15 mouse cellular contexts compared by ENCODE assay signal in genomic region chr7:98841802-98842201, GRCm38 (mm10). TPM values are rescaled to one million over a fixed set of nuclear protein-coding genes. Genes with fewer than 3 reads are reported as not detected.
DNase-seq lines count a peak whose midpoint lies in the region; ATAC-seq and TF ChIP-seq lines count a peak whose summit lies in the region.
"Had no signal": no experiment of that assay in that cellular context is flagged by ENCODE, and none has a peak within 500 bp of the region (broad histone marks: within the 10 kb centered on the region; RNA-seq: fewer than 3 reads in every experiment).

No protein-coding gene starts in this region.

- H3K9me3 ChIP-seq in heart, embryonic 12.5 days (replicated peaks) = no peaks in the 10 kb centered on the region
- H3K9me3 ChIP-seq: neural tube, embryonic 12.5 days; stomach, embryonic 15.5 days had no signal

- no peak for DNase-seq in heart, adult 9 months (ENCODE audit: low spot score in 2 of 2)
- DNase-seq in 416B (ENCODE audit: low read depth) (peak; percentile 33), NIH3T3 (ENCODE audit: low read depth) (peak; percentile 13)
- DNase-seq in lung, adult 2 months = peak; percentile 38
- no peak for DNase-seq in adrenal gland, adult 18-20 months (ENCODE audit: low spot score in 2 of 2)
- no peak for DNase-seq in adrenal gland, postnatal 10 days
- DNase-seq in cerebellum, adult 18-20 months = no peak
- DNase-seq: adrenal gland, adult 2 months; cerebellum, adult 11-12 months; gastrocnemius, postnatal 36 days; right cerebral cortex, postnatal 25 days had no signal

- no peak for TF ChIP-seq POLR2A in lung, adult 2 months (IDR thresholded peaks at IDR 0.05; ENCODE audit: borderline replicate concordance, extremely low read depth, low read depth, low read length)

- H3K9ac ChIP-seq in heart, embryonic 12.5 days = no peak overlapping the region; the same call in 1 of the 2 replicates
- H3K9ac ChIP-seq: neural tube, embryonic 12.5 days; stomach, embryonic 15.5 days had no signal

- no peak overlapping the region for H3K4me3 ChIP-seq in heart, embryonic 12.5 days
- H3K4me3 ChIP-seq in lung, adult 2 months (replicated peaks; ENCODE audit: extremely low read depth, low read depth, low read length) = no peak overlapping the region
- H3K4me3 ChIP-seq: erythroblast, embryonic 14.5 days; neural tube, embryonic 12.5 days; stomach, embryonic 15.5 days had no signal

- no peak overlapping the region for H3K27ac ChIP-seq in heart, embryonic 12.5 days (ENCODE audit: poor library complexity, severe bottlenecking)
- H3K27ac ChIP-seq: neural tube, embryonic 12.5 days; stomach, embryonic 15.5 days had no signal

- WGBS in heart, embryonic 12.5 days = 31% methylated on average over 3 of the region's 3 CpGs
- 51% methylated on average over 3 of the region's 3 CpGs for WGBS in lung, adult 2 months

- H3K4me2 ChIP-seq in heart, embryonic 12.5 days = peak overlapping the region; percentile 98
- H3K4me2 ChIP-seq: neural tube, embryonic 12.5 days; stomach, embryonic 15.5 days had no signal

- ATAC-seq in heart, embryonic 12.5 days (ENCODE audit: insufficient number of reproducible peaks, low FRiP score) = no peak

- peaks cover 72% of the 10 kb centered on the region for H3K4me1 ChIP-seq in heart, embryonic 12.5 days (replicated peaks)
- peaks cover 8% of the 10 kb centered on the region; the same call in 1 of the 2 replicates for H3K4me1 ChIP-seq in lung, adult 2 months (ENCODE audit: control insufficient read depth, insufficient read depth, low read length)

- no peak for TF ChIP-seq CTCF in lung, adult 2 months (IDR thresholded peaks at IDR 0.05; ENCODE audit: insufficient read depth, low read length)

- no peaks in the 10 kb centered on the region for H3K36me3 ChIP-seq in heart, embryonic 12.5 days
- H3K36me3 ChIP-seq: neural tube, embryonic 12.5 days; stomach, embryonic 15.5 days had no signal

- no peaks in the 10 kb centered on the region for H3K27me3 ChIP-seq in heart, embryonic 12.5 days (replicated peaks)

RNA-seq across cellular contexts. Expression of gene Wnt11, which starts 6.9 kb away (rescaled TPM):
- polyA plus RNA-seq in heart, embryonic 12.5 days (2016; fragmentation: Nextera tagmentation; extraction: Ambion mirVana) = 26.3 and 31.0 TPM in 2 replicates
- 35.1 and 47.3 TPM in 2 replicates for polyA plus RNA-seq in lung, adult 2 months (2012; rRNA removed)
- 1 to 10 TPM in 1 of 2 experiments, under 1 TPM in 1; 0.86 to 3.8 TPM for total RNA-seq in adrenal gland, adult 18-20 months (2021)
- total RNA-seq in adrenal gland, postnatal 10 days (2021) = 1 to 10 TPM; 6.4 to 6.5 TPM
- polyA plus RNA-seq: erythroblast, embryonic 14.5 days had no signal

Comparison
In these comparisons a context has a peak if more than half of its experiments do, and no peak if none do; other contexts are left out.
1. DNase-seq: peak in 416B (single experiment), NIH3T3 (single experiment) and lung, adult 2 months (single experiment); none in heart, adult 9 months (0 of 2), adrenal gland, adult 18-20 months (0 of 2), adrenal gland, postnatal 10 days (single experiment) and cerebellum, adult 18-20 months (0 of 2).